Mouse (Mus musculus): ENCODE measurements around the gene Cfap61.

Gene Cfap61

DNA sequence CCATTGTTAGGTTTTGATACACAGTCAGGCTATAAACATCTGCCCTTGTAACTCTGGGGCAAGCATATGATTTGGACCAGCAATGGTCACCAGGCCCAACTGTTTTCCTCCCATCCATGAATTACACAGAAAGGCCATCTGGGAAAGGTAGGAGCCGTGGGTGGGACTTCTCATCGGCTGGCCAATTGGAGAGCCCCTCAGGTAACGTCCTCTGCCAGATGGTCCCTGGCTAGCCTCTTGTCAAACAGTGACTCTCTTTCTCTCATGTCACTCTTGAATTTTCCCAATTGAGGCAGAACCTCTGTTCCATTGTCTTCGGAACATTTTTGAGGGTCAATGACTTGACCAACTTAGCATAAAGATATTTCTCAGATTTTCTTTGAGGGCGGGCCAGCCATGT lies 213.2 kb downstream of the Cfap61 start:
- DNase-seq (ENCODE audit: low read depth, low spot score): no peak

DNA sequence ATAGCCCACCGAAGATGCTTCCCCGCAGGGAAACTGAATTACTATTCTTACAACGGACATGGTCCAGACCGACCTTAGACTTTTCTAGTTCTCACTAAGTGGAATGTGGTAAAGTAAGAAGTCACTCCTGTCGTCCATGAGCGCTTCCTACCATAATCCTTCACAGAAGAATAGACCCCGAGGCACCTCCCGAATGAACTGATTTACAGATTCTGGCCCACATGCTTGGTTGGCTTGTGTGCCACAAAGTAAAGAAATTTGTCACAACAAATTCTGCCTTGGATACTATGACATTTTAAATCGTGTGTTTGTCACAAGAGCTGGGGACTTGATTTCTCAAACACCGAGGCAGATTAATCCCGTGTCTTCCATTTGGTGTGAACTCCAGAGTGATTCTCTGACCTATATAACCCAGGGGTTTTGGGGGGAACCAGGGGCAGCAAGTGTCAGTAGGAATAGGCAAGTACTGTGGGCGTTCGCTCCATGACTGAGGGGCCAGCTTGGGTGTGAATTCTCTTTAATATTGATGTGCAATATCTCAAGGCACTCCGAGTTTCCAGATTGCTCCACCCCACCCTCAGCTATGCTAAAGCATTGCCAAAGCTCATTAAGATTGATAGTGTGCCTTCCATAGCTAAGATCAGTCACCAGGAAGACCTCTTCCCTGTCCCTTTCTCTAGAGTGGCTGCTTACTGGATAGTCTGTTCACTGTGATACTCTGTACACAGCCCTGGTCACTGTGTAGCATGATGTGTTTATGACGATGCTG lies 214.8 kb downstream of the Cfap61 start:
- no peak for DNase-seq (ENCODE audit: low read depth, low spot score)

- no peak for DNase-seq (ENCODE audit: low read depth, low spot score)
Observed at GRCm38 (mm10) chr2:146168017-146168803, 233.6 kb downstream of the Cfap61 start.

DNA sequence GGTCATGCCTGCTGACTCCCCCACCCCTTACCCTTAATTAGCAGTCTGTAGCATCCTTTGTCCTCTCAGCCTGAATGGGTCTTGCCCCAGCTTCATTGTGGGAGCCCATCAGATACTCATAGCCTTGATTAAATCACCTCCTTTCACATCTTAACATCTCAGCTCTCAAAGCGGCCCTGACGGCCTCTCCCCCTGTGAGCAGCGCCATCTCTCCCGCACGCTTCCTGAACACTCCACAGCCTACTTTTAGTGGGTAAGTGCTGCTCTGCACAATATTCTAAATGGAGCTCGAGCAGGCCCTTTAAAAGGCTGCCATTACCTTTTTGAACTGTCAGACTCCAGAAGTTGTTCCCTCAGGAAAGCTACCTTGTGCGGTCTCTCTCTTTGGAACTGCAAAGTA lies 234.9 kb downstream of the Cfap61 start:
- no peak for DNase-seq (ENCODE audit: low read depth, low spot score)

GRCm38 (mm10) chr2:146172106-146172505 lies 237.5 kb downstream of the Cfap61 start:
- no peak for DNase-seq (ENCODE audit: low read depth, low spot score)

DNA sequence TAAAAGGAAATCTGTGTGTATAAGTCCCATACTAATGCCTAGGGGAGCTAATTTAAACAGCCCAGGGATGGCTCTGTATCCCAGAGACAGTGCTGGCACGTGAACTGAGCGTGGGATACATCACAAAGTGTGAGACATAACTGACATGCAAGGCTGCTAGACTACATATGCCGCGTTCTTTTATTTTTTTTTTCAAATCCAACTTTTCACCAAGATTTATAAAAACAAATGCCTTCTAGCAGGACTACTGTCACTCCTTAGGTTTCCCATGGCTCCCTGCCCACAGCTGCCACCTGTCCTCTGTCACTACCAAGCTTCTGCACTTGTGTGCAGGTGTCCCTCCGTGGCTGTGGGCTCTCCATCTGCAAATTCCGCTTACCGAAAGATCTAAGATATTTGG lies 239.6 kb downstream of the Cfap61 start:
- no peak for DNase-seq (ENCODE audit: low read depth, low spot score)

- no peak for DNase-seq (ENCODE audit: low read depth, low spot score)
Observed at GRCm38 (mm10) chr2:146178718-146179117, 244.1 kb downstream of the Cfap61 start.

DNA sequence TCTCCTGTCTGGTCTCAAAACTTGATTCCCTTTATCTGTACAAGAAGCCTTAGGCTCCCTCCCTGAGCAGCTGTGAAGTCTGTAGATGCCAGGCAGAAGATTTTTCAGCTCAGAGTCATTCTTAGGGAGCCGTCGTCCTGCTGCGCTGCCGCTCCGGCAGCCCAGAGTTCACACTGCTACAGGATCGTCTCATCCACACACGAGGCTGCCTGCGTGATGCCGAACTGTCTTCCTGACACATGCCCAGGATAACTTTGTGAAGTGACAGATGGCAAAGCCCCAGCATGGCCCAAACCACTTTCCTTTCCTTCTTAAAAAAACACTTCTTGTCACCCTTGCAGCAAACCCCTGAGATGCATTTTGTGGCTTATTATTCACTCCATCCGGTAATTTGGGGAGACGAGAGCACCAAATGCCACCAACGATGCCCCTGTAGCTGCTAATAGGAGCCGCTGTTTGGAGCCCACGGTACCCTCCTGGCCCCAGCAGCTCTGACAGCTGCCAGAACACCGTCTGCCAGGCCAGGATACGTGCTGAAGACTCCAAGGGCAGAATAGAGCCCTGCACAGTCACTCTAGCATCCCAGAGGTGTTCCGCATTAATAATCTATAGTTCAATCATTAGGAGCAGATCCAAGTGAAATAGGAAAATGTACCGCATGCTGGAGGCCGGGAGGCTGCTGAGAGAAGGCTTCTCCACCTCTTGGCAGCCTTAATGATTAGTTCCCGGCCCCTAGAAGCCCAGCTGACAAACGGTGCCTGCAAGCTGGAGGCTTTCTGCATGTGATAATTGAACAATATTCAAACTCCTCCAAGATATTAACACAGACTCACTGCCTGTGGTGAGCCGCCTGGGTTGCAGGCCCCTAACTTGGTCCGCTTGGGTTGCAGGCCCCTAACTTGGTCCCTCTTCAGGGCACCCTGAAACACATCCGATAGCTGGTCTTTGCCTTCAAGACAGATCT lies 249.5 kb downstream of the Cfap61 start:
- DNase-seq (ENCODE audit: low read depth, low spot score): no peak

- no peak for DNase-seq (ENCODE audit: low read depth, low spot score)
Observed at GRCm38 (mm10) chr2:146196126-146196525, 261.5 kb downstream of the Cfap61 start.

GRCm38 (mm10) chr2:146197947-146198346 lies 263.4 kb downstream of the Cfap61 start:
- DNase-seq (ENCODE audit: low read depth, low spot score): no peak

DNA sequence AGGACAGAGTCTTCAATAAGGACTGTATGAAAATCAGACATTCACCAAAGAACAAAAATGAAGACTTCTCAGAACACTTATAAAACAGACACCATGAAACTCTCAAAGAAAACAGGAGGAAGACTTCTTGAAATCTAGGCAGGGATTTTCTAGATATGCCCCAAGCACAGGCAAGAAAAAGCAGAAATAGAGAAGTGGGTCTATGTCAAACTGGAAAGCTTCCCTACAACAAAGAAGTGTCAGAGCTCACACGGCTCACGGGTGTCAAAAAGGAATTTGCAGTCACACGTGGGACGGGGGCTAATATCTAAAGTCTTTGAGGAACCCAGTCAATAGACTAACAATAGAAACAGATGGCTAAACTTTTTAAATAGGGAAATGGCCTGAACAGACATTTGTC lies 276.4 kb downstream of the Cfap61 start:
- DNase-seq (ENCODE audit: low read depth, low spot score): no peak

DNA sequence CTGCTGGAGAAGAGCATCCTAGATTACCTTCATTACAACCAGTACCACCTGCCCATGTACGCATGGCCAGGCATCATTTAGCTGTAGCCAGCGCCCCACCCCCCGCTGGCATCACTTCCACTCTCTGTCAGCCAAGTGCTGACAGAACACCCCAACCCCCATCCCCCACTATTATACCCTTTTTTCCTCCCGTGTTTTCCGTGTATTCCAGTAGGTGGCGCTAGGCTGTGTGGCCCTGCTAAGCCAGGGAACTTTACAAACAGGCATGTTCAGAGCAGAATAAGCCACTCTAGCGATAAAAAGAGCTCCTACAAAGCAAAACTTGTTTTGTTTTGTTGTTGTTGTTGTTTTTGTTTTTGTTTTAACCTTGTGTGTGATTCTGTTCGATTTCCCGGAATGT lies 280.1 kb downstream of the Cfap61 start:
- DNase-seq (ENCODE audit: low read depth, low spot score): no peak

GRCm38 (mm10) chr2:146216111-146217064 lies 281.8 kb downstream of the Cfap61 start:
- DNase-seq (ENCODE audit: low read depth, low spot score): no peak

GRCm38 (mm10) chr2:146217227-146217980 lies 282.8 kb downstream of the Cfap61 start:
- DNase-seq (ENCODE audit: low read depth, low spot score): no peak

DNA sequence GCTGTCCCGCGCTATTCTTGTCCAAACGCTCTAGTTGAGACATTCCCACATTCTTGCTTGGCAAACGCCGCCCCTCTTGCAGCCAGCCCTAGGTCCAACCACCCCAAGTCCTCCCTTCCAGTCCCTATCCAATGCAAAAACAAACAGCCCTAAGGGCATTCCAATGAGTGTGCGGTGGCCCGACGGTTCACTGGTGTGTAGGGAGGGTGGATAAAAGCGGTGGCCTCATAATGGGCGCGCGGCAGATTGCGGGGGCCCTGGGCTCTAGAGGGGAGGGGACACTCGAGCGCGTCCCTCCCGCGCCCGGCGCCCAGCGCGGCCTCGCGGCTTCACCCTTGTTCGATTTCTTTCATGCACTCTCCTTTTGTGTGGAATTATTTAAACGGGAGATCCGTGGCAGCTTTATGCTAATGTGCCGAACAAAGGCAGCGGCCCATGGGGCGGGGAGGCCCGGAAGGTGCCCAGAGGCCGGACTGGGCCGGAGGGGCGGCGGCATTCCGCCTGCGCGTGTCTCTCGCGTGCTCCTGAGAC lies 283.6 kb downstream of the Cfap61 start:
- no peak for DNase-seq (ENCODE audit: low read depth, low spot score)

- no peak for DNase-seq (ENCODE audit: low read depth, low spot score)
Observed at GRCm38 (mm10) chr2:146218881-146219535, 284.4 kb downstream of the Cfap61 start.

DNA sequence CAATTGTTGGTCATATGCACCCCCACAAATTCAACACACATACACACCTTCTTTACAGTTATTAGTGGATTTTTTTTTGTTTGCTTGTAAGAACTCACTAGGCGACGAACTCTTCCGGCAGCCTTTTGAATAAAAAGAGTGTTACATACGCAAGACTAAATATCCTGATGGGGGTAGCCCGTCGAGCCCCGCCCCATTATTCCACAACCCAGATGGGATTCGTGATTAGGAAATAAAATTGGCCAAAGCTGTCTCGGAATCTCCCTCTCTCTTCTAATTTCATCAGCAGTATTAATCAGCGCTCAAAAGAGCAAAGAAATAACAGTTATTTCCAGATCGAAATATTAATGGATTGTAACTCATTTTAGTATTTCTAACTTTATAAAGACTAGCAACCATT lies 285.2 kb downstream of the Cfap61 start:
- DNase-seq (ENCODE audit: low read depth, low spot score): no peak

GRCm38 (mm10) chr2:146220591-146221075 lies 286.0 kb downstream of the Cfap61 start:
- no peak for DNase-seq (ENCODE audit: low read depth, low spot score)

Data from brain, embryonic 18.5 days (tissue).